Comparison of ENCODE assay signal across 8 mouse cellular contexts in the genomic region with DNA sequence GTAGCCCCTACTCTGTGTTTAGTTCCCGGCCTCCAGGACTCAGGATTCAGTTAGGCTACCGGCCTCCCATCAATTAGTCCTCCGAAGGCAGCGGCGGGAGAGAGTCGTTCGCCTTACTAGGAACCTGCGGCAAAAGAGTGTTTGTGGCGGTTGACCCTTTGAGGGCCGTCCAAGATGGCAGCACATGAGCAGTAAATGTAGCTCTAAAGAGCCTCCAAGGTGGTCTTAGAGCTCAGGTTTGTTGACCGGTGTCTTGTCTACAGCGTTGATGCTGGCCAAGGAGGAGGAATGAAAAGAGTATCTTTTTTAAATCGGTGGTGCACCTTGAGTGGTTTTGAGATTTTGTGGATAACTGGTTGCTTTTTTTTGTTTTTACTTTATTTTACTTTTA. TPM values are rescaled to one million over a fixed set of nuclear protein-coding genes. Genes with fewer than 3 reads are reported as not detected.
A peak's percentile ranks its signal among the peaks of the same experiment; 100 is the strongest.
DNase-seq lines count a peak whose midpoint lies in the region; ATAC-seq and TF ChIP-seq lines count a peak whose summit lies in the region.

No protein-coding gene starts in this region.

- H3K36me3 ChIP-seq in heart, embryonic 10.5 days = no peaks in the 10 kb centered on the region
- no peaks in the 10 kb centered on the region for H3K36me3 ChIP-seq in ES-Bruce4 (ENCODE audit: control insufficient read depth, insufficient read depth, low read length, poor library complexity, severe bottlenecking)
- no peaks in the 10 kb centered on the region for H3K36me3 ChIP-seq in liver, postnatal 0 days (replicated peaks; ENCODE audit: insufficient read depth, low read length)

- no peak for TF ChIP-seq CTCF in ES-Bruce4 (IDR thresholded peaks at IDR 0.05; ENCODE audit: low read depth, low read length)
- TF ChIP-seq CTCF in liver, postnatal 0 days (IDR thresholded peaks at IDR 0.05; ENCODE audit: low read depth) = no peak

- peak overlapping the region; percentile 97 for H3K27ac ChIP-seq in heart, embryonic 10.5 days
- H3K27ac ChIP-seq in ES-Bruce4 (ENCODE audit: insufficient read depth, low read length) = 0 out of 2 replicates have a peak overlapping the region, but pooled peaks have one; percentile 14
- no peak overlapping the region for H3K27ac ChIP-seq in liver, postnatal 0 days (ENCODE audit: low read depth)

- H3K27me3 ChIP-seq in heart, embryonic 10.5 days (ENCODE audit: insufficient read depth, poor library complexity, severe bottlenecking) = no peaks in the 10 kb centered on the region
- H3K27me3 ChIP-seq in ES-Bruce4 (ENCODE audit: control insufficient read depth, insufficient read depth, low read length, poor library complexity, severe bottlenecking) = no peaks in the 10 kb centered on the region
- H3K27me3 ChIP-seq in liver, postnatal 0 days (ENCODE audit: insufficient read depth, low read length) = no peaks in the 10 kb centered on the region

- intact Hi-C loops in heart, postnatal 10 days (cut with DNase I) = loop anchor here (1.0 to 10.0 kb wide), 4 partner anchors 48 to 205 kb away; a partner anchor contains a TSS

- H3K4me1 ChIP-seq in heart, embryonic 10.5 days = 0 out of 2 replicates have a peak, but pooled peaks cover 3% of the 10 kb centered on the region
- no peaks in the 10 kb centered on the region for H3K4me1 ChIP-seq in ES-Bruce4 (ENCODE audit: control insufficient read depth, insufficient read depth, low read length)
- peaks cover 5% of the 10 kb centered on the region for H3K4me1 ChIP-seq in liver, postnatal 0 days (ENCODE audit: insufficient read depth)

- TF ChIP-seq EP300 in ES-Bruce4 (IDR thresholded peaks at IDR 0.05; ENCODE audit: insufficient read depth, low read depth, low read length) = no peak
- no peak for TF ChIP-seq EP300 in liver, postnatal 0 days (IDR thresholded peaks at IDR 0.05; ENCODE audit: low read depth)

- no peak for DNase-seq in heart, embryonic 10.5 days (ENCODE audit: low spot score)
- no peak for DNase-seq in heart, postnatal 10 days
- DNase-seq in liver, postnatal 0 days = no peak
- DNase-seq in B cell, adult 2 months = no peak
- DNase-seq in thymus, postnatal 4 days = no peak
- no peak for DNase-seq in thymus, adult 18-20 months

- H3K4me3 ChIP-seq in heart, embryonic 10.5 days = peak overlapping the region; percentile 85
- H3K4me3 ChIP-seq in ES-Bruce4 (ENCODE audit: low read depth, low read length) = peak overlapping the region; percentile 48
- peak overlapping the region; percentile 68 for H3K4me3 ChIP-seq in liver, postnatal 0 days (ENCODE audit: low read depth, low read length)

- WGBS in heart, embryonic 10.5 days = 17% methylated on average over 13 of the region's 13 CpGs
- 16% methylated on average over 13 of the region's 13 CpGs for WGBS in liver, postnatal 0 days (ENCODE audit: insufficient replicate concordance)

- ATAC-seq in granulocyte monocyte progenitor cell, adult 5-6 weeks (replicated peaks; ENCODE audit: poor library complexity, severe bottlenecking) = peak; percentile 14; the same call in 1 of the 2 replicates
- peak; percentile 16 for ATAC-seq in liver, postnatal 0 days

- H3K9me3 ChIP-seq in heart, embryonic 10.5 days = no peaks in the 10 kb centered on the region
- no peaks in the 10 kb centered on the region for H3K9me3 ChIP-seq in ES-Bruce4 (replicated peaks; ENCODE audit: control insufficient read depth, insufficient read depth, low read length, poor library complexity, severe bottlenecking)
- H3K9me3 ChIP-seq in liver, postnatal 0 days (ENCODE audit: low read length) = no peaks in the 10 kb centered on the region

- peak overlapping the region; percentile 69 for H3K4me2 ChIP-seq in liver, postnatal 0 days (ENCODE audit: low read depth, low read length)

- peak overlapping the region; percentile 44 for H3K9ac ChIP-seq in ES-Bruce4 (ENCODE audit: low read depth, poor library complexity, severe bottlenecking)
- peak overlapping the region; percentile 77 for H3K9ac ChIP-seq in liver, postnatal 0 days (replicated peaks)

- TF ChIP-seq POLR2A in ES-Bruce4 (IDR thresholded peaks at IDR 0.05; ENCODE audit: insufficient read depth, low read length) = no peak

RNA-seq across cellular contexts. Expression of a gene that starts 0.3 kb away (rescaled TPM):
- 2.2 and 2.6 TPM in 2 replicates for polyA plus RNA-seq in heart, embryonic 10.5 days (2016; fragmentation: Nextera tagmentation; extraction: Ambion mirVana)
- 1 to 10 TPM; 3.3 to 3.4 TPM for total RNA-seq in heart, postnatal 10 days (2021)
- polyA plus RNA-seq in ES-Bruce4 (2011; ENCODE audit: insufficient read depth, insufficient read length, low read depth, missing spikeins) = 4.7 and 6.9 TPM in 2 replicates
- 0.45 and 1.3 TPM in 2 replicates for total RNA-seq in granulocyte monocyte progenitor cell, adult 5-6 weeks (2014; fragmentation: Nextera tagmentation)
- total RNA-seq in granulocyte monocyte progenitor cell, adult 5-6 weeks (2017) = 0.90 and 0.93 TPM in 2 replicates
- polyA plus RNA-seq in liver, postnatal 0 days (2015; fragmentation: Nextera tagmentation; extraction: Ambion mirVana) = 0.44 and 0.68 TPM in 2 replicates

RNA-seq across cellular contexts. Expression of a gene that starts 0.5 kb away (rescaled TPM):
- 1.2 and 1.8 TPM in 2 replicates for polyA plus RNA-seq in heart, embryonic 10.5 days (2016; fragmentation: Nextera tagmentation; extraction: Ambion mirVana)
- 1 to 10 TPM; 2.8 to 3.0 TPM for total RNA-seq in heart, postnatal 10 days (2021)
- 0.44 and 1.2 TPM in 2 replicates for polyA plus RNA-seq in ES-Bruce4 (2011; ENCODE audit: insufficient read depth, insufficient read length, low read depth, missing spikeins)
- 0.70 TPM in 1 of 2 replicates, not detected in the other for total RNA-seq in granulocyte monocyte progenitor cell, adult 5-6 weeks (2014; fragmentation: Nextera tagmentation)
- 0.78 and 1.3 TPM in 2 replicates for total RNA-seq in granulocyte monocyte progenitor cell, adult 5-6 weeks (2017)
- polyA plus RNA-seq in liver, postnatal 0 days (2015; fragmentation: Nextera tagmentation; extraction: Ambion mirVana) = 0.60 and 0.72 TPM in 2 replicates

RNA-seq across cellular contexts. Expression of a gene that starts 31.1 kb away (rescaled TPM):
- polyA plus RNA-seq in heart, embryonic 10.5 days (2016; fragmentation: Nextera tagmentation; extraction: Ambion mirVana) = 0.31 and 0.35 TPM in 2 replicates
- total RNA-seq in heart, postnatal 10 days (2021) = under 1 TPM in 1 of 2 experiments, not detected in 1; 0.22 TPM
- 1.3 TPM in 1 of 2 replicates, not detected in the other for polyA plus RNA-seq in ES-Bruce4 (2011; ENCODE audit: insufficient read depth, insufficient read length, low read depth, missing spikeins)
- total RNA-seq in granulocyte monocyte progenitor cell, adult 5-6 weeks (2014; fragmentation: Nextera tagmentation) = 0.26 and 0.70 TPM in 2 replicates
- total RNA-seq in granulocyte monocyte progenitor cell, adult 5-6 weeks (2017) = not detected in 2 replicates
- 0.07 TPM in 1 of 2 replicates, not detected in the other for polyA plus RNA-seq in liver, postnatal 0 days (2015; fragmentation: Nextera tagmentation; extraction: Ambion mirVana)

RNA-seq across cellular contexts. Expression of a gene that starts 48.0 kb away (rescaled TPM):
- polyA plus RNA-seq in heart, embryonic 10.5 days (2016; fragmentation: Nextera tagmentation; extraction: Ambion mirVana) = 164 and 196 TPM in 2 replicates
- total RNA-seq in heart, postnatal 10 days (2021) = 10 to 100 TPM; 59.5 to 62.1 TPM
- 183 and 208 TPM in 2 replicates for polyA plus RNA-seq in ES-Bruce4 (2011; ENCODE audit: insufficient read depth, insufficient read length, low read depth, missing spikeins)
- total RNA-seq in granulocyte monocyte progenitor cell, adult 5-6 weeks (2014; fragmentation: Nextera tagmentation) = 202 and 249 TPM in 2 replicates
- 134 and 198 TPM in 2 replicates for total RNA-seq in granulocyte monocyte progenitor cell, adult 5-6 weeks (2017)
- polyA plus RNA-seq in liver, postnatal 0 days (2015; fragmentation: Nextera tagmentation; extraction: Ambion mirVana) = 130 and 135 TPM in 2 replicates
